In the genomic region with DNA sequence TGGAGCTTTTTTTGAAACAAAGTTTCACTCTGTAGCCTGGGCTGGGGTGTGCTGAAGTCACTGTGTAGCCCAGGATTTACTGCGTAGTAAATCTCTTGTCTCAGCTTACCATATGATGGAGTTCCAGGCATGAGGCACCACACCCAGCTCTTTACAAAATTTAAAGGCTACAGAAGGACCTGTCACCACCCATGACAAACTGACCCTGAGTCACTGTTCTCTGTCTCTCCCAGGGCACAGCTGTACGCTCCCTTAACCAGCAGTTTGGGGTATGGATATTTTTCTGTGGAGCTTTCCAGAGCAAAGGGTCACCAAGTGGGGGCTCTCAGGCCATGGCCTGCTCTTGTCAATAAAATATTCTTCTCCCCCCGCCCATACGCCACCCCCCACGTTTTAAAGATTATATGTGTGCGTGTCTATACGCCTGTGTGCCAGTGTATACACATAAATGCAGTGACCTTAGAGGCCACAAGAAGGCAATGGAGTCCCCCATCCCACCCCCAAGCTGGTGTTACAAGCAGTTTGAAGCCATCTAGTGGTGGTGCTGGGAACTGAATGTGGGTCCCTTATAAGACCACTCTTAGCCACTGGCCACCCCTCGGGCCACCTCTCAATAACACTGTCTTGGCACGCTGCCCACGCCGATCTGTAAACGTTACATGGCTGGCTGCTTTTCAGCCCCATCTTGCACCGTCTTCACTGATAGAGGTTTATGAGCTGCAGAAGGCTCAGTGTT, we compare ENCODE assay signal across 8 mouse cellular contexts. TPM values are rescaled to one million over a fixed set of nuclear protein-coding genes. Genes with fewer than 3 reads are reported as not detected.
DNase-seq lines count a peak whose midpoint lies in the region; ATAC-seq and TF ChIP-seq lines count a peak whose summit lies in the region.

No protein-coding gene starts in this region.

- no peak for ATAC-seq in heart, postnatal 0 days (ENCODE audit: insufficient read depth, low read depth)
- no peak for ATAC-seq in inflammation-experienced regulatory T-cells, adult 6 months

- intact Hi-C loops in left cerebral cortex, postnatal 14 days (cut with DNase I), result loop anchor here (2.0 kb wide), 1 partner anchor 57 kb away; no protein-coding TSS in a partner anchor

- TF ChIP-seq EP300 in heart, postnatal 0 days (IDR thresholded peaks at IDR 0.05; ENCODE audit: low read depth), result no peak

- H3K9me3 ChIP-seq in heart, postnatal 0 days (replicated peaks; ENCODE audit: control insufficient read depth, low read length), result no peaks in the 10 kb centered on the region

- no peak overlapping the region for H3K4me2 ChIP-seq in heart, postnatal 0 days (ENCODE audit: low read depth, low read length)

- no peaks in the 10 kb centered on the region for H3K79me2 ChIP-seq in liver, adult 2 months (ENCODE audit: control insufficient read depth, insufficient read depth, low read length)

- no peaks in the 10 kb centered on the region for H3K36me3 ChIP-seq in heart, postnatal 0 days (replicated peaks; ENCODE audit: control insufficient read depth, insufficient read depth, low read length)
- no peaks in the 10 kb centered on the region for H3K36me3 ChIP-seq in liver, adult 2 months (ENCODE audit: control insufficient read depth, insufficient read depth, low read length)

- WGBS in heart, postnatal 0 days, result 51% methylated on average over 13 of the region's 13 CpGs
- 52% methylated on average over 13 of the region's 13 CpGs for WGBS in liver, adult 2 months

- H3K4me3 ChIP-seq in heart, postnatal 0 days (ENCODE audit: low read depth, low read length), result no peak overlapping the region
- no peak overlapping the region for H3K4me3 ChIP-seq in liver, adult 2 months (ENCODE audit: insufficient read depth, low read depth, low read length)

- no peaks in the 10 kb centered on the region for H3K4me1 ChIP-seq in heart, postnatal 0 days (ENCODE audit: control insufficient read depth, insufficient read depth)
- H3K4me1 ChIP-seq in liver, adult 2 months (ENCODE audit: control insufficient read depth, insufficient read depth, low read length), result no peaks in the 10 kb centered on the region

- no peak for TF ChIP-seq POLR2A in brain, embryonic 14.5 days (IDR thresholded peaks at IDR 0.05; ENCODE audit: borderline replicate concordance, extremely low read depth, insufficient read depth, insufficient read length, poor library complexity, severe bottlenecking)
- no peak for TF ChIP-seq POLR2A in liver, adult 2 months (IDR thresholded peaks at IDR 0.05; ENCODE audit: extremely low read depth, insufficient read depth, low read length)

- DNase-seq in left cerebral cortex, postnatal 14 days (ENCODE audit: low spot score in 2 of 2), result peak; percentile 35 to 45
- DNase-seq in left cerebral cortex, adult 8-10 months (ENCODE audit: low spot score in 2 of 2), result no peak
- peak; percentile 52 for DNase-seq in MEL-GATA-1-ER (ENCODE audit: extremely low read depth, low read depth)
- peak; percentile 63 for DNase-seq in brain, embryonic 14.5 days (ENCODE audit: low read depth)
- peak; percentile 44 for DNase-seq in heart, postnatal 0 days (ENCODE audit: low spot score)
- DNase-seq in liver, adult 2 months (ENCODE audit: extremely low read depth, low read depth, low spot score), result peak; percentile 18
- DNase-seq in retina, postnatal 1 day, result peak; percentile 87

- no peaks in the 10 kb centered on the region for H3K27me3 ChIP-seq in heart, postnatal 0 days (ENCODE audit: control insufficient read depth, insufficient read depth, low read length)
- no peaks in the 10 kb centered on the region for H3K27me3 ChIP-seq in liver, adult 2 months (ENCODE audit: control insufficient read depth, insufficient read depth, low read length)

- H3K27ac ChIP-seq in heart, postnatal 0 days (ENCODE audit: low read depth), result no peak overlapping the region
- H3K27ac ChIP-seq in liver, adult 2 months (replicated peaks; ENCODE audit: insufficient read depth, low read depth, low read length), result no peak overlapping the region

- TF ChIP-seq CTCF in brain, embryonic 14.5 days (IDR thresholded peaks at IDR 0.05; ENCODE audit: borderline replicate concordance, extremely low read depth, insufficient read depth, insufficient read length), result peak; percentile 64; the same call in 1 of the 2 replicates
- TF ChIP-seq CTCF in heart, postnatal 0 days (IDR thresholded peaks at IDR 0.05; ENCODE audit: low read depth), result peak; percentile 67
- TF ChIP-seq CTCF in liver, adult 2 months (IDR thresholded peaks at IDR 0.05; ENCODE audit: low read depth, low read length), result peak; percentile 64

- no peak overlapping the region for H3K9ac ChIP-seq in heart, postnatal 0 days (replicated peaks; ENCODE audit: low read depth, low read length)
- no peak overlapping the region for H3K9ac ChIP-seq in liver, adult 2 months (ENCODE audit: low read depth, low read length)

RNA-seq across cellular contexts. Expression of a gene that starts 34.8 kb away (rescaled TPM):
- 10 to 100 TPM; 17.3 to 19.0 TPM for total RNA-seq in left cerebral cortex, postnatal 14 days (2021)
- 10 to 100 TPM; 12.8 to 14.2 (median 13.6) TPM for total RNA-seq in left cerebral cortex, adult 8-10 months (2022)
- 13.5 and 16.1 TPM in 2 replicates for polyA plus RNA-seq in brain, embryonic 14.5 days (2012; rRNA removed)
- total RNA-seq in heart, postnatal 0 days (2014; rRNA removed; ENCODE audit: low replicate concordance), result 17.7 and 28.6 TPM in 2 replicates
- polyA plus RNA-seq in heart, postnatal 0 days (2015; fragmentation: Nextera tagmentation; extraction: Ambion mirVana), result 12.1 and 14.2 TPM in 2 replicates
- total RNA-seq in liver, adult 2 months (2014; rRNA removed), result 7.0 and 8.9 TPM in 2 replicates
- 6.9 and 7.3 TPM in 2 replicates for polyA plus RNA-seq in liver, adult 2 months (2012; rRNA removed)
- 1 to 10 TPM; 6.1 to 7.4 (median 7.0) TPM for polyA plus RNA-seq in inflammation-experienced regulatory T-cells, adult 6 months (2017; shearing (Covaris generic))

RNA-seq across cellular contexts. Expression of a gene that starts 43.6 kb away (rescaled TPM):
- 1 to 10 TPM; 1.8 to 1.9 TPM for total RNA-seq in left cerebral cortex, postnatal 14 days (2021)
- 1 to 10 TPM; 1.5 to 2.0 (median 1.8) TPM for total RNA-seq in left cerebral cortex, adult 8-10 months (2022)
- polyA plus RNA-seq in brain, embryonic 14.5 days (2012; rRNA removed), result 0.24 and 0.38 TPM in 2 replicates
- not detected in 2 replicates for total RNA-seq in heart, postnatal 0 days (2014; rRNA removed; ENCODE audit: low replicate concordance)
- 0.12 and 0.21 TPM in 2 replicates for polyA plus RNA-seq in heart, postnatal 0 days (2015; fragmentation: Nextera tagmentation; extraction: Ambion mirVana)
- not detected in 2 replicates for total RNA-seq in liver, adult 2 months (2014; rRNA removed)
- polyA plus RNA-seq in liver, adult 2 months (2012; rRNA removed), result 0.04 TPM in 1 of 2 replicates, not detected in the other
- polyA plus RNA-seq in inflammation-experienced regulatory T-cells, adult 6 months (2017; shearing (Covaris generic)), result not detected

Comparison
In these comparisons a context has a peak if more than half of its experiments do, and no peak if none do; other contexts are left out.
1. DNase-seq: peak in left cerebral cortex, postnatal 14 days (2 of 2), MEL-GATA-1-ER (single experiment), brain, embryonic 14.5 days (single experiment), heart, postnatal 0 days (single experiment), liver, adult 2 months (single experiment) and retina, postnatal 1 day (single experiment); none in left cerebral cortex, adult 8-10 months (0 of 2).
2. Peak in every context shown above with its lines, with median percentiles within 50 percentile points of each other: CTCF ChIP-seq.